Mouse (Mus musculus) kidney, postnatal 14 days (tissue): ENCODE results near the gene Lmod2.

Experiments
- DNase-seq: peaks from one replicate; pipeline ENCODE4 v3.0.0; 2022; ENCODE audit warnings: mixed read lengths

Lmod2 gene

DNA sequence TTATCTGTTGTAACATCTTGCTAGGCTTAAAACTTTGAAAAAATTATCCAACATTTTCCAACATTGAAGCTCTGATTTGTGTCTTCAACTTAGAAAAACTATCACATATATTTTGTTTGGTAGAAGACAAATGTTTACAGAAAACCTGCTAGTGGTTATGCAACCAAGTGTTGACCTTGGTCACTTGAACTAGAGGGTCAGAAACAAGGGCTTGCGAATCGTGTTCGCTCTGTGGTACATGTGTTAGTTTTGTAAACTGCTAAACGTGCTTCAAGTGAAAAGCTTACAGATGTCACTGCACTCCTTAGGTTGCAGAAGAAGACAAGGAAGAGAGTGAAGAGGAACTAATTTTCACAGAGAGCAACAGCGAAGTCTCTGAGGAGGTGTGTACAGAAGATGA lies 5.4 kb downstream of the Lmod2 start:
- no peak for DNase-seq

DNA sequence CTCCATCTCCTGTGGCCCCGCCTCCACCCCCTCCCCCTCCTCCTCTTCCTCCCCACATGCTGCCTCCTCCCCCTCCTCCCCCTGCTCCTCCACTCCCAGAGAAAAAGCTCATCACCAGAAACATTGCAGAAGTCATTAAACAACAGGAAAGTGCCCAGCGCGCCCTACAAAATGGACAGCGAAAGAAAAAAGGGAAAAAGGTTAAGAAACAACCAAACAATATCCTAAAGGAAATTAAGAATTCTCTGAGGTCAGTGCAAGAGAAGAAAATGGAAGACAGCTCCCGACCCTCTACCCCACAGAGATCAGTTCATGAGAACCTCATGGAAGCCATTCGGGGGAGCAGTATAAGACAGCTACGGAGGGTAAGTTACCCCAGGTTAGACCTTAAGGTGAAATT lies 6.7 kb downstream of the Lmod2 start:
- DNase-seq: no peak

GRCm38 (mm10) chr6:24605631-24606030 lies 8.1 kb downstream of the Lmod2 start:
- no peak for DNase-seq

- no peak for DNase-seq
Measured at GRCm38 (mm10) chr6:24606512-24606911, 8.9 kb downstream of the Lmod2 start.

DNA sequence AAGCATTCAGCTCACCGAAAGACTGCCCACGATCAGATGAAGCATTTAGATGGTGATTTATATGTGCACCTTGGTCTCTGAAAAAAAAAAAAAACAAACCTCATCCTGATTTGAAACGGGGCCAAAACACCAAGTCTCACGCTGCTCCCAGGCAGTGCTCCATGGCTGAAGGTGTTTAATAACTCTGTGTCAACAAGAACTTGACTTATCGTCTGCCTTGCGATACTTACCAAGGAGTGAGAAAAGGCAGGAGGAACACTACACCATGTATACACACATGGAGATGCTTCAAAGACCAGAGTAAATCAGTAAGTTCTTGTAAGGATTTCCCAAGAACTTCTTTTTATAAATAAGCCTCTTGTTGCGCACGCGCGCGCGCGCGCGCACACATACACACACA lies 10.0 kb downstream of the Lmod2 start:
- DNase-seq: no peak

GRCm38 (mm10) chr6:24608129-24608528 lies 10.6 kb downstream of the Lmod2 start:
- no peak for DNase-seq

- DNase-seq: no peak
Measured at GRCm38 (mm10) chr6:24608682-24609081, 11.1 kb downstream of the Lmod2 start.

DNA sequence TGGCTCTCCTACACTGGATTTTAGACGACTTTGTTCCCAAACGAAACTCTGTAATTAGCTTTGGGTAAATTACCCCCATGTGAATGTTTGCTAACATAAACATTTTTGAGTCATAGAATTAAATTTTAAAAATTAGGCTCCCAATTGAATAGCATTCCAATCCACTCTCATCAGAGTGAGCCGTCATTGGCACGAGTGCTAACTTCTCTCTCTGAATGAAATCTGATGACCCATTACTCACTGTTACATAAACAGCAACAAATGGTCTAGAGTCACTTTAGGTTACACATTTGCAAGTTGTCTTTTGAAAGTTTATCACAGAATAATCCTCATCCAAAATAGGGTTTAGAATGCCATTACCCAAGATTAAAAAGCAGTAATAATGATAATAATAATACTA lies 12.0 kb downstream of the Lmod2 start:
- DNase-seq: no peak

GRCm38 (mm10) chr6:24610358-24610757 lies 12.8 kb downstream of the Lmod2 start:
- DNase-seq: no peak

- DNase-seq: no peak
Measured at GRCm38 (mm10) chr6:24612074-24612755, 14.7 kb downstream of the Lmod2 start.

DNA sequence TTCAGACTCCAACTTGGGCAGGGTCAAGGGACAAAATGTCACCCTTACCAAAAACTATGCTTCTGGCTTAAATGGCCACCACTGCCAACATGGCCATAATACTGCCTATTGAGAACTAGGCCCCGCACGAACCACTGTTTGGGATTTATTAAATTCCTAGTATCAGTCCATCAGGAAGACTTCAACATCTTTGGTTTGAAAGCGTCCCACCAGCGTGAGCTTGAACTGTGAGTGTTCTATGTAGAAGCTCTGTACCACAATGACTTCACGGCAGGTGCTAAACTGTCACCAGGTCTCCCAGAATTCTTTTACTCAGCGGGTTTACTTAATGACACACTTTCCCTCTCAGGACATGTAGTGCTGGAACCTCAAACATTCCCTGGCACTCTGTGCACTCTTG lies 15.8 kb downstream of the Lmod2 start:
- DNase-seq: no peak

- no peak for DNase-seq
Measured at GRCm38 (mm10) chr6:24613918-24614317, 16.4 kb downstream of the Lmod2 start.

GRCm38 (mm10) chr6:24616746-24617145 lies 19.2 kb downstream of the Lmod2 start:
- DNase-seq: no peak

GRCm38 (mm10) chr6:24619285-24620045 lies 21.9 kb downstream of the Lmod2 start:
- no peak for DNase-seq

- no peak for DNase-seq
Measured at GRCm38 (mm10) chr6:24620936-24621335, 23.4 kb downstream of the Lmod2 start.

DNA sequence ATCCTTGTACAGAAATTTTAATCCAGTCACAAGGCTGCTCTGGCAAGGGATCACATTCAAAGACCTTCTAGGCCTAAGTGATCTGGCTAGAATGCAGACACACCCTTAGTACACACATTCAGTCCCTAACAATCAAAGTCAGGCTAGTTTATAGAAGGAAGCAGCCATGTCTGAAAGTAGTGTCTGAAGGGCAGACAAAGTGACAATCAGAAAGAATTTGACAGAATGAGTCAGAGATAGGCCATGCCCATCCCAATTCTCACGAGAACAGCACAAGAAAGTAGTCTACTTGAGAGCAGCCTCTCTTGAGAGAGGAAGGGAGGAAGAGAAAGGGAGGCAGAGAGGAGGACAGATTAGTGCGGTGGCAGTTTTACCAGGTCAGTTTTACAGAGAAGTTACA lies 24.5 kb downstream of the Lmod2 start:
- DNase-seq: no peak

GRCm38 (mm10) chr6:24627586-24628030 lies 30.0 kb downstream of the Lmod2 start:
- peak; percentile 74 for DNase-seq

- no peak for DNase-seq
Measured at GRCm38 (mm10) chr6:24628499-24628898, 30.9 kb downstream of the Lmod2 start.

DNA sequence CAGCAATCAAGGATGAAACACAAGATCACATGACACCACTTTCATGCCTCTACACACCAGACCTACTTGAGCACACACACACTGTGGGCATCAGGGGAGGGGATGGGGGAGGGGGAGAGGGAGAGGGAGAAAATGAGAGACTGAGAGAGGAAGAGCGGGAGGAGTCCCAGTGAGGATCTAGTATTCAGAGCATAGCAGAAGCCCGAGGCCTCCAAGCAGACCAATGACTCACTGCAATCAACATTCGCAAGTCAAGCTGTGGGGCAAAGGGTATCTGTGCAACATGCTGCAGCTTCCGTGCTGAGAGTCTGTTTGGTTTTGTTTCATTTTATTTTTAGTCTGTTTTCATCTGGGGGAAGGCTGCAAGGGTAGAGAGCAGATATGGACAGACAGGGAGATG lies 34.5 kb downstream of the Lmod2 start:
- no peak for DNase-seq

DNA sequence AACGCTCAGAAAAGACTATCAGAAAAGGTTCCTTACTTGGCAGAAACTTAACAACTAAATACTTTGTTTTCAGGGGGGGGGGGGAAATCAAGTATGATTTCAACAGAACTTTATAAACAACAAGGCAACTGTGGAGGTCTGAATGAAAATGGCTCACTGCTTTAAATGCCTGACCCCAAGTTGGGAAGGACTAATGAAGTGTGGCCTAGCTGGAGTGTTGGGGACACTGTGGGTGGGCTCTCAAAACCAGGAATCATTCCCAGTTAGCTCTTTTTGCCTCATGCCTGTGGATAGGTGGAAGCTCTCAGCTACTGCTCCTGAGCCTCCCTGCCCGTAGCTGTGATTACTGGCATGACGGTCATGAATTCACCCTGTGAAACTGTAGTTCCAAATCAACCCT lies 36.5 kb downstream of the Lmod2 start:
- DNase-seq: no peak

DNA sequence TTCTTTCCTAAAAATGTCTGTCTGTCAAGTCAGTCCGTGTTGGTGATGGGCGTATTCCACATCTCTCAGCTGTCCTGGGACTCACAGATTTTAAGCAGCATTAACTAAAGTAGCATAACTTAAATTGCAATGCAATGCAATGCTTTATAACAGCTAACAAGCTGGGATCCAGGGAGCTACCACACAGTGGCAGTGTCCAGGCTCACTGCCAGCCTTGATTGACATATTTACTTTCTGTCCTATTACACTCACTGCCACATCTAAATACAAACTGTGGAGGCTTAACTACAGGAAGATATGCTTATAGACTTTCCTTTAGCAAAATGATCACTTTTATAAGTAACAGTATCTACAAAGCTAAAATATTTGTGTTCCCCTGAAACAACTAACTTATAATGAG lies 38.3 kb downstream of the Lmod2 start:
- DNase-seq: no peak

DNA sequence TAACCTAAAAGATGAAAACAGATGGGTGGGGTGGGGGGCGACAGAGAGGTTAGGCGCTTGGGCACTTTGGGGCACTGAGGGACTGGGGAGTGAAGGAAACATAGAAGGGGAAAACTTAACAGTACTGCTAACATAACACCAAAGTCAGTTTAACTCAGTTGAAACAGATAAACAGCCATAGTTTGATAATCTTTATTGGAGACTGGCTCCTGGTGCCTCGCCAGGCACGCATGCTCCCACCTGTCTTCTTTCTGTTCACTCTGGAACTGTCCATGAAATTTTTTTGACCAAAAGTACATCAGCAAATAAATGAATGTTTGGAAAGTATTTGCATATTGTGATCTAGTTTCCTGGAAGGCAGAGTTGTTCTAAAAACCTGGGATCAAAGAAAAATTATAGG lies 43.7 kb downstream of the Lmod2 start:
- no peak for DNase-seq

- no peak for DNase-seq
Measured at GRCm38 (mm10) chr6:24642161-24642560, 44.6 kb downstream of the Lmod2 start.

DNA sequence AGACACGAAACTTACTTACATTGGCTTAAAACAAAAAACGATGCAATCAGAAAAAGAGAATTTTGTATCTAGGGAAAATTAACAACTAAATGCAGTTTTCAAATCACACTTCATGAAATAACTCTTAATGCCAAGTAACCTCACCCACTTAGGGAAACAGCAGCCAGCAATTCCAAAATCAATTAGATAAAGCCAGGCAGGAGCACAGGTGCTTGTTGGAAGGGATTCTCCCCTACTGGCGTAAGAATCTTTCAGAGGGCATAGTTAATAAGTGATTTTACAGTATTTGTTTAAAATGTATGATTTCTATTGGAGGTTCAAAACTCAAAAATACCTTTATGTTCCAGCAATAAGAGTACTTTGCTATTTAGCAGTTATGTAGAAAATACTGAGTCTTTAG lies 45.4 kb downstream of the Lmod2 start:
- DNase-seq: no peak
